Mouse (Mus musculus): ENCODE results near the gene Gm3248. TPM values are rescaled to one million over a fixed set of nuclear protein-coding genes. Genes with fewer than 3 reads are reported as not detected.
"Not testable (repeated sequence)": the region's sequence is repeated elsewhere in the genome, so short reads cannot be mapped to it uniquely, and the experiment has no call there.

Gene Gm3248
- not detected for total RNA-seq (2018; cell fraction: chromatin; rRNA removed)
- not detected for total RNA-seq (2018; cell fraction: cytosol; rRNA removed)
- not detected for total RNA-seq (2018; cell fraction: nucleus; rRNA removed)
- not detected in 3 replicates for polyA plus RNA-seq (2018)

DNA sequence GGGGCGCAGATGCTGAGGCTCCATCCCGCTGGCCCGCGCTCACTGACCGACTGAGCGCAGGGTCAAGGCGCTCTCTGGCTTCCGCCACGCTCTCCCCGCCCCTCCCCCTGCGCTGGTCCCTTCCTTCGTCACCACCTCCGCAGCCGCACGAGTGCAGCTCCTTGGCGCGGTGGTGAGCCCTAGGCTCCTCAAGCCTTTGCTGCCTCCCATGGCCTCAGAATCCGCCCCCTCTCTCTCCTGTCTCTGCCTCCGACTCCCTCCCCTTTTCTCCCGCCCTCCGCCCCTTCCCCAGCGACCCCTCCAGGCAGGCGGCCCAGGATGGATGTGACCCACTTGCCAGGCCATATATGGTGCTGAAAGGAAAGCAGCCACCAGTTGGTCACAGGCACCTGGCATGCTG, at the start of gene Gm3248:
Gene Gm3248, minus strand, starts transcription at position 111 of the 400 bp plus-strand sequence.
- H3K36me3 ChIP-seq (ENCODE audit: inconsistent target); H3K27ac ChIP-seq; H3K4me3 ChIP-seq (ENCODE audit: inconsistent target); H3K79me2 ChIP-seq (ENCODE audit: inconsistent target): not testable (repeated sequence)
- whole genome bisulfite sequencing (ENCODE audit: missing documents), result 1% methylated on average over 11 of the region's 23 CpGs

DNA sequence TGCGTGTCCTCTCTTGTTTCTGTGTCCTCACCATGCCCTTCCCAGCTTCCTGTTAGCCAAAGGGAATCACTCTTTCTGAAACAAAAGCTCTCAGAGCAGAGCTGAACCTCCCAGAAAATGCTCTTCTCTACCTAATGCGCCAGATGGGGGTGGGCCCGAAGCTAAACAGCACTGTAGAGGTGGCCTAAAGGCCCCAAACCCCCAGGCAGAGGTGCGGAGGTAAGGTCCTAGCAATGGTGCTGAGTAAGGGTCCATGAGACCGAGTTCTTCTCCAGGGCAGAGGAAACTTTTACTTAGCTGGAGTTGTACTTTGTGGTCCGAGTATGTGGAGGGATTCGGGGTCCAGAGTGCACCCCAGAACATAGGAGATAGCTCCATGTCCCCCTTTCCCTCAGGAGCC, 25.6 kb upstream of the Gm3248 start:
- not testable (repeated sequence) for H3K4me3 ChIP-seq (ENCODE audit: inconsistent target); H3K79me2 ChIP-seq (ENCODE audit: inconsistent target); H3K27ac ChIP-seq; H3K36me3 ChIP-seq (ENCODE audit: inconsistent target)
- 90% methylated on average over 3 of the region's 7 CpGs for whole genome bisulfite sequencing (ENCODE audit: missing documents)

DNA sequence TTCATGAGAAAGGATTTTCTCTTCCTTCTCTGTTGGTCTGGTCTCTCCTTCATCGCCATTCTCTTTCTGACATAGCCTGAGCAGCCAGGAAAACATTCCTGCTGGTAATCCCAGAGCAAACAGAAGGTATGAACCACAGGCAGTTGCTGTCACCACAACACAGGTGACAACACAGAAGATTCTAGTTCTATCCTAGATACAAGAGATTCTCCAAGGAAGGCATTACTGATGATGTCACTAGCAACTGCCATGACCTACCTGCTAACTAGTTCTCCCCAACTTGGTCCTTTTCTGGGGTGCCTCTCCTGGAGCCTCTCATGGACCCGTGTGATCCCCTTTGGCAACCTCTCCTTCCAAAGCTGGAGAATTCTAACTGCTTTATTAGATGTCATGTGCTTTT, 17.5 kb upstream of the Gm3248 start, which contains the start of gene Gm3453:
Gene Gm3453, minus strand, starts transcription at position 101 of the 400 bp plus-strand sequence.
- not testable (repeated sequence) for H3K79me2 ChIP-seq (ENCODE audit: inconsistent target); H3K4me3 ChIP-seq (ENCODE audit: inconsistent target); H3K27ac ChIP-seq; H3K36me3 ChIP-seq (ENCODE audit: inconsistent target)
- no CpG with 5 or more reads among the region's 2 CpGs for WGBS (ENCODE audit: missing documents)

DNA sequence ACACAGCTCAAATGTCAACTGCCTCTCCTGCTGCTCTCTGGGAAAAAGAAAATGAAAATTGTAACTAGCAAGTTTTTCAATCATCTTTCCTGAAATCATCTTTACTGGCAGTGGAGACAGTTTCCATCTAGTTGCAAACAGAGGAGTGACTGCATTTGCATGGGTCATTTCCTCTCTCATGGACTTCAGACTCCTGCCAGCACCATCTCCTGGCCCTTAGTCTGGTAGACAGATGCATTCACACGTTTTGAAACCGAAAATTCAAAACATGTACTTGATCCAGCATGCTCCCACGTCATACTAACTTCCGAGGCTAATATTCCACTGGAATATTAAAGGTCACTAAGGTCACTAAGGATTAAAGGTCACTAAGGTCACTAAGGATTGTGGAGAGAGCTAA, 896 bp upstream of the Gm3248 start:
- not testable (repeated sequence) for H3K79me2 ChIP-seq (ENCODE audit: inconsistent target); H3K4me3 ChIP-seq (ENCODE audit: inconsistent target); H3K27ac ChIP-seq; H3K36me3 ChIP-seq (ENCODE audit: inconsistent target)
- no CpG with 5 or more reads among the region's 4 CpGs for WGBS (ENCODE audit: missing documents)

DNA sequence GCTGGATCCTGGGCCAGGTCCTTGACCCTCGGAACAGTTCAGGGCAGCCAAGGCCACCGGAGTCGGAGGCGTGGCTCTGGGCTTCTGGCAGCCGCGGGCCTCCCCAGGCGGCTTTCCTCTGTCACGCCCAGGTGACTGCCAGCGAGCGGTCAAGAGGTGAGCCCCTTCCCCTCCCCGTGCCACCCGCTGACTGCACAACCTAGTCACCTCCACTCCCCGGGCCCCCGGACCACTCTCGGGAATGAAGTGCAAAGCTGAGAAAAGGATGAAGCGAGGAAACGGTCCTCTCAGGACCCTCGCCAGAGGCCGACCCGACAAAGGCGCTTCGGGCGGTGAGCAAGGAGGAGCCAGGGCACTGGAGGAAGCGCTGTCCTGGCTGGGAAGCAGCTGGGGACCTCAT, 443 bp downstream of the Gm3248 start:
- H3K27ac ChIP-seq; H3K4me3 ChIP-seq (ENCODE audit: inconsistent target); H3K79me2 ChIP-seq (ENCODE audit: inconsistent target); H3K36me3 ChIP-seq (ENCODE audit: inconsistent target): not testable (repeated sequence)
- WGBS (ENCODE audit: missing documents), result 3% methylated on average over 21 of the region's 24 CpGs

DNA sequence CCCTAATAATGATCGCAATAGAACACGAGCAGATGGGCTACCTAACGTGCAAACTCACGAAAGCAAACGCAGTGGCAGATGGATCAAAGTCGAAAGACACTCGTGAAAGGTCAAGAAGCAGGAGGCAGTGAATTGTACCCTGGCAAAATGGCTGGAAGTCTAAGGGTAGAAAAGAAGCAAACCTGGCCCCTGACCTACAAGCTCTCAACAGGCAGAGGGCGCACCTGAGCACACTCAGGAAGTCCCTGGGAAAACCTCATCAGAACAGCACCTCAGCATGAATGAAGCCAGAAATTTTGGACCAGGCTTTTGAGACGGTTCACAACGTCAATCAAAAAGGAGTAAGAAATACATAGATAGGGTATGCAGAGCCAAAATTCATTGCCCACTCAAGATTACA, 1.1 kb downstream of the Gm3248 start:
- 0% methylated on average over 1 of the region's 10 CpGs for WGBS (ENCODE audit: missing documents)
- not testable (repeated sequence) for H3K36me3 ChIP-seq (ENCODE audit: inconsistent target); H3K27ac ChIP-seq; H3K79me2 ChIP-seq (ENCODE audit: inconsistent target); H3K4me3 ChIP-seq (ENCODE audit: inconsistent target)

DNA sequence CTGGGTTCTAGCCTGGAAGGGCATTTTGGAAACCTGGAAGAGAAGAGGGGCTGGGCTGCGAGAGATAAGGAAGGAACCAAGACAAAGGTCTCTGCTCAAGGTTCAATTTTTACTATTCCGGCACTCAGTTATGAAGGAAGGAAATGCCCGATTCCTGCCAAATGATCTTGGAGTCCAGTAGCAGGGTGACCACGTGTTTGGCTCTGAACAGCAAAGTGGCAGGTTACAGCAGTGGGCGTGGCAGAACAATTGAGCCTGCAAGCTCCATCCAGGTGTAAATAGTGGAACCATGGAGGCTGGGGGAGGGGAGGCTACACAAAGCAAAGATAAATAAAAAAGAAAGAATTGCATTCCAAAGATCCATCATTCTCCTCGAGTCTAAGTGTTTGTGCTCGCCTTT, 38.3 kb downstream of the Gm3248 start:
- WGBS (ENCODE audit: missing documents), result 83% methylated on average over 7 of the region's 7 CpGs
- H3K27ac ChIP-seq; H3K4me3 ChIP-seq (ENCODE audit: inconsistent target); H3K36me3 ChIP-seq (ENCODE audit: inconsistent target); H3K79me2 ChIP-seq (ENCODE audit: inconsistent target): not testable (repeated sequence)

DNA sequence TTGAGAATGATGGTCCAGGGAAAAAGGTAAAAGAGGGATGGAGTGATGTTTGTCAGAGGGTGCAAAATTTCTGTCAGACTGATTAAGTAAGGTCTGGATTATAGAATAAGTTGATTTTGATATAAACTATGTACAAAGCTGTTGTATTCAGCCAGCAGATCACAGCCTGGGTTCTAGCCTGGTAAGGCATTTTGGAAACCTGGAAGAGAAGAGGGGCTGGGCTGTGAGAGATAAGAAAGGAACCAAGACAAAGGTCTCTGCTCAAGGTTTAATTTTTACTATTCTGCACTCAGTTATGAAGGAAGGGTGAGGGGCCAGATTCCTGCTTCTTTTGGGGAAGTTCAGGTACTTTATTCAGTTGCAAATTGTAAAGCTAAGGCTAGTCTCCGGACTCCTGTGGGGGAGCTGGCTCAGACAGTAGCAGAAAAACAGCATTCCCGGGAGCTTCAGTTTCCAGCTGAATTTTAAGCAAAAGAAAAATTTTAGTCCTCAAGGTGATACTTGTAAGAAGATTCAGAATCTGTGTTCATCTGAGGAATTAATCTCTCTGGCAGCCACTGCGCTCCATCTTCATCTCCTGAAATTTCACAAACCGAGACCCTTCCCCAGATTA, 43.1 kb downstream of the Gm3248 start:
- H3K36me3 ChIP-seq (ENCODE audit: inconsistent target); H3K4me3 ChIP-seq (ENCODE audit: inconsistent target); H3K27ac ChIP-seq; H3K79me2 ChIP-seq (ENCODE audit: inconsistent target): not testable (repeated sequence)
- WGBS (ENCODE audit: missing documents), result 70% methylated on average over 4 of the region's 4 CpGs

DNA sequence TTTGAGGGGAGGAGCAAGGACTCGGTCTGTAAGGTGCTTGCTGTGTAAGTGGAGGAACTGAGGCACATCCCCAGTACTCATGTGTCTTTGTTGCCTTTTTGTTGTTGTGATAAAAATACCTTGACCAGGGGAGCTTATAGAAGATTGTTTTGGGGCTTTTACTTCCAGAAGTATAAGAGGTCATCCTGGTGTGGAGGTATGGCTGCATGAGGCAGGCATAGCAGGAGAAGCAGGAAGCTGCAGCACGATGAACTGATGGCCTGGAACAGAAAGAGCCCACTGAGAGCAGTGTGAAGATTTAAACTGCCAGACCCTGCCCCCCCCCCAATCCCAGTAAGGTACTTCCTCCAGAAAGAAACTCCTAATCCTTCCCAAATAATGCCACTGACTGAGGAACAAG, 47.8 kb downstream of the Gm3248 start:
- not testable (repeated sequence) for H3K4me3 ChIP-seq (ENCODE audit: inconsistent target); H3K79me2 ChIP-seq (ENCODE audit: inconsistent target); H3K27ac ChIP-seq; H3K36me3 ChIP-seq (ENCODE audit: inconsistent target)
- WGBS (ENCODE audit: missing documents), result 81% methylated on average over 1 of the region's 2 CpGs

Other genes starting within 250 kb of the Gm3248 start
- not detected in 3 replicates for gene Gm3373, start 220.2 kb downstream of the Gm3248 start, polyA plus RNA-seq (2018)
- gene Gm3383, start 153.8 kb downstream of the Gm3248 start, polyA plus RNA-seq (2018), result not detected in 3 replicates
- not detected in 3 replicates for gene Gm3424, start 131.4 kb downstream of the Gm3248 start, polyA plus RNA-seq (2018)
- gene Gm8237, start 81.4 kb downstream of the Gm3248 start, polyA plus RNA-seq (2018), result not detected in 3 replicates
- not detected in 3 replicates for gene Gm3453, start 17.4 kb upstream of the Gm3248 start, polyA plus RNA-seq (2018)
- gene Gm6337, start 96.5 kb upstream of the Gm3248 start, polyA plus RNA-seq (2018), result not detected in 3 replicates
- not detected in 3 replicates for gene Gm8206, start 132.2 kb upstream of the Gm3248 start, polyA plus RNA-seq (2018)
- not detected in 3 replicates for gene Gm3468, start 146.9 kb upstream of the Gm3248 start, polyA plus RNA-seq (2018)
- not detected in 3 replicates for gene Gm3476, start 164.1 kb upstream of the Gm3248 start, polyA plus RNA-seq (2018)